Mouse (Mus musculus): ENCODE results near the gene Ppargc1a.

GRCm38 (mm10) chr5:51557607-51558278, 9.8 kb downstream of the Ppargc1a start:
- TF ChIP-seq CTCF (conservative IDR thresholded peaks at IDR 0.05; ENCODE audit: insufficient read depth, insufficient read length, low read depth, low read length) (no peak), POLR2A (IDR thresholded peaks at IDR 0.05; ENCODE audit: low read depth, low read length) (no peak)

Measured in kidney, adult 2 months (tissue).